Mouse (Mus musculus) hindbrain, embryonic 14.5 days (tissue): Measurements from ENCODE around the gene Adgrl3. TPM values are rescaled to one million over a fixed set of nuclear protein-coding genes. Genes with fewer than 3 reads are reported as not detected.
"Not testable (repeated sequence)": the region's sequence is repeated elsewhere in the genome, so short reads cannot be mapped to it uniquely, and the experiment has no call there.

Experiments
- ATAC-seq: fragments of 200-750 bp; cut with Nextera tagmentation; 2 replicates; pipeline ENCODE4 v1.8.0; 2017; ENCODE audit warnings: moderate number of reproducible peaks, mild to moderate bottlenecking, moderate TSS enrichment, moderate library complexity; ENCODE audit not compliant: low FRiP score
- DNase-seq: peaks from one replicate; pipeline ENCODE4 v3.0.0-alpha.2; 2015; ENCODE audit warnings: low spot score
- H3K27ac ChIP-seq: fragments of 300-500 bp; sonication (generic); 2 replicates; pipeline ENCODE4 v1.5.1; 2014; ENCODE audit warnings: mild to moderate bottlenecking, moderate library complexity
- H3K27me3 ChIP-seq: fragments of 300-500 bp; sonication (generic); 2 replicates; pipeline ENCODE4 v1.6.1; 2014; ENCODE audit warnings: mild to moderate bottlenecking, low read length, mixed read lengths; ENCODE audit not compliant: control insufficient read depth, insufficient read depth
- H3K36me3 ChIP-seq: fragments of 300-500 bp; sonication (generic); replicated peaks from 2 replicates; pipeline ENCODE4 v1.6.1; 2014; ENCODE audit not compliant: control insufficient read depth, insufficient read depth
- H3K4me1 ChIP-seq: fragments of 300-500 bp; sonication (generic); replicated peaks from 2 replicates; pipeline ENCODE4 v1.6.1; 2014; ENCODE audit warnings: antibody characterized with exemption, low read length, mixed read lengths; ENCODE audit not compliant: control insufficient read depth, insufficient read depth
- H3K4me2 ChIP-seq: fragments of 300-500 bp; sonication (generic); replicated peaks from 2 replicates; pipeline ENCODE4 v1.6.1; 2014; ENCODE audit warnings: mild to moderate bottlenecking, moderate library complexity
- H3K4me3 ChIP-seq: fragments of 300-500 bp; sonication (generic); replicated peaks from 2 replicates; pipeline ENCODE4 v1.5.1; 2014; ENCODE audit warnings: mild to moderate bottlenecking, low read length
- H3K9ac ChIP-seq: fragments of 300-500 bp; sonication (generic); 2 replicates; pipeline ENCODE4 v1.6.1; 2014
- H3K9me3 ChIP-seq: fragments of 300-500 bp; sonication (generic); 2 replicates; pipeline ENCODE4 v1.6.1; 2016; ENCODE audit warnings: low read length; ENCODE audit not compliant: control insufficient read depth
- WGBS: fragments of 180-500 bp; shearing (Covaris S2); extraction: QIAGEN DNeasy Blood & Tissue Kit; methylation state at CpG from one replicate; pipeline ENCODE4 v1.1.7; 2014; 5-methylcytosine and 5-hydroxymethylcytosine counted together
- polyA plus RNA-seq: library from polyadenylated mRNA; unstranded; fragments of >200 nt; fragmentation: Nextera tagmentation; extraction: Ambion mirVana; gene quantifications from 2 replicates; pipeline ENCODE4 v1.2.1, GENCODE M21; 2014

The Adgrl3 gene
- polyA plus RNA-seq, 1 experiment from 2014 or later = 77.7 TPM

- Histone ChIP-seq H3K4me3 (no peak overlapping the region), H3K27ac (no peak overlapping the region), H3K36me3 (no peaks in the 10 kb centered on the region), H3K4me1 (peaks cover 5% of the 10 kb centered on the region; the same call in 1 of the 2 replicates), H3K4me2 (no peak overlapping the region), H3K9me3 (no peaks in the 10 kb centered on the region), H3K27me3 (no peaks in the 10 kb centered on the region), H3K9ac (no peak overlapping the region)
- no peak for DNase-seq
- no peak for ATAC-seq
- 84% methylated on average over 2 of the region's 2 CpGs for whole genome bisulfite sequencing
Measured at GRCm38 (mm10) chr5:81525326-81525725, 505.4 kb downstream of the Adgrl3 start.

GRCm38 (mm10) chr5:81531639-81532038 is 511.7 kb downstream of the Adgrl3 start:
- Histone ChIP-seq H3K27ac (no peak overlapping the region), H3K9me3 (no peaks in the 10 kb centered on the region), H3K4me3 (no peak overlapping the region), H3K4me2 (no peak overlapping the region), H3K36me3 (no peaks in the 10 kb centered on the region), H3K27me3 (no peaks in the 10 kb centered on the region), H3K9ac (no peak overlapping the region), H3K4me1 (peaks cover 8% of the 10 kb centered on the region)
- DNase-seq (no peak), ATAC-seq (no peak)
- WGBS = 85% methylated on average over 4 of the region's 4 CpGs

GRCm38 (mm10) chr5:81550211-81550610 is 530.3 kb downstream of the Adgrl3 start:
- Histone ChIP-seq H3K4me1 (no peaks in the 10 kb centered on the region), H3K27me3 (no peaks in the 10 kb centered on the region), H3K36me3 (no peaks in the 10 kb centered on the region), H3K9me3 (no peaks in the 10 kb centered on the region), H3K27ac (no peak overlapping the region), H3K9ac (no peak overlapping the region), H3K4me2 (no peak overlapping the region), H3K4me3 (no peak overlapping the region)
- ATAC-seq = no peak
- no peak for DNase-seq

GRCm38 (mm10) chr5:81555149-81555548 is 535.2 kb downstream of the Adgrl3 start:
- WGBS = 65% methylated on average over 2 of the region's 2 CpGs
- H3K27ac ChIP-seq = not testable (repeated sequence)
- peak; percentile 57; the same call in 1 of the 2 replicates for ATAC-seq

GRCm38 (mm10) chr5:81556008-81556407 is 536.1 kb downstream of the Adgrl3 start:
- no peak for ATAC-seq

More at GRCm38 (mm10) chr5:81555149-81555548, 535.2 kb downstream of the Adgrl3 start:
- not testable (repeated sequence) for H3K4me2 ChIP-seq, DNase-seq, H3K4me3 ChIP-seq, H3K9ac ChIP-seq, H3K9me3 ChIP-seq, H3K36me3 ChIP-seq, H3K27me3 ChIP-seq, H3K4me1 ChIP-seq

GRCm38 (mm10) chr5:81558965-81559364 is 539.0 kb downstream of the Adgrl3 start:
- Histone ChIP-seq H3K27me3 (no peaks in the 10 kb centered on the region), H3K9me3 (no peaks in the 10 kb centered on the region), H3K36me3 (no peaks in the 10 kb centered on the region), H3K4me2 (no peak overlapping the region), H3K4me1 (no peaks in the 10 kb centered on the region), H3K4me3 (no peak overlapping the region), H3K9ac (no peak overlapping the region), H3K27ac (no peak overlapping the region)
- ATAC-seq = no peak
- DNase-seq = no peak
- 77% methylated on average over 6 of the region's 6 CpGs for WGBS

More at GRCm38 (mm10) chr5:81556008-81556407, 536.1 kb downstream of the Adgrl3 start:
- WGBS = 70% methylated on average over 8 of the region's 8 CpGs
- H3K9me3 ChIP-seq = no peaks in the 10 kb centered on the region
- no peaks in the 10 kb centered on the region for H3K4me1 ChIP-seq
- no peaks in the 10 kb centered on the region for H3K27me3 ChIP-seq
- no peaks in the 10 kb centered on the region for H3K36me3 ChIP-seq
- no peak overlapping the region for H3K27ac ChIP-seq
- H3K9ac ChIP-seq = no peak overlapping the region
- no peak for DNase-seq
- no peak overlapping the region for H3K4me2 ChIP-seq
- no peak overlapping the region for H3K4me3 ChIP-seq

- Histone ChIP-seq H3K4me1 (no peaks in the 10 kb centered on the region), H3K9me3 (no peaks in the 10 kb centered on the region), H3K9ac (no peak overlapping the region), H3K27me3 (no peaks in the 10 kb centered on the region), H3K4me3 (no peak overlapping the region), H3K36me3 (no peaks in the 10 kb centered on the region), H3K27ac (no peak overlapping the region), H3K4me2 (no peak overlapping the region)
- ATAC-seq (no peak), DNase-seq (no peak)
- 66% methylated on average over 1 of the region's 1 CpGs for WGBS
Measured at GRCm38 (mm10) chr5:81564294-81564693, 544.4 kb downstream of the Adgrl3 start.

- no peak overlapping the region for H3K4me2 ChIP-seq
- H3K27me3 ChIP-seq = no peaks in the 10 kb centered on the region
- WGBS = 89% methylated on average over 1 of the region's 1 CpGs
- H3K27ac ChIP-seq = no peak overlapping the region
- H3K4me3 ChIP-seq = no peak overlapping the region
- H3K9ac ChIP-seq = no peak overlapping the region
- H3K9me3 ChIP-seq = no peaks in the 10 kb centered on the region
- no peak for DNase-seq
- ATAC-seq = no peak
- H3K36me3 ChIP-seq = no peaks in the 10 kb centered on the region
- no peaks in the 10 kb centered on the region for H3K4me1 ChIP-seq
Measured at GRCm38 (mm10) chr5:81566577-81566976, 546.6 kb downstream of the Adgrl3 start.

- ATAC-seq = no peak
- Histone ChIP-seq H3K4me3 (no peak overlapping the region), H3K9ac (no peak overlapping the region), H3K9me3 (no peaks in the 10 kb centered on the region), H3K27ac (no peak overlapping the region), H3K4me2 (no peak overlapping the region), H3K36me3 (no peaks in the 10 kb centered on the region), H3K4me1 (no peaks in the 10 kb centered on the region), H3K27me3 (no peaks in the 10 kb centered on the region)
- no peak for DNase-seq
- WGBS = 86% methylated on average over 1 of the region's 1 CpGs
Measured at GRCm38 (mm10) chr5:81568743-81569142, 548.8 kb downstream of the Adgrl3 start.

GRCm38 (mm10) chr5:81582886-81583285 is 562.9 kb downstream of the Adgrl3 start:
- no peaks in the 10 kb centered on the region for H3K9me3 ChIP-seq
- no peaks in the 10 kb centered on the region for H3K4me1 ChIP-seq
- DNase-seq (no peak), ATAC-seq (no peak)
- WGBS = 69% methylated on average over 5 of the region's 5 CpGs
- no peaks in the 10 kb centered on the region for H3K36me3 ChIP-seq
- H3K4me2 ChIP-seq = no peak overlapping the region
- H3K9ac ChIP-seq = no peak overlapping the region
- H3K27me3 ChIP-seq = no peaks in the 10 kb centered on the region
- no peak overlapping the region for H3K27ac ChIP-seq
- no peak overlapping the region for H3K4me3 ChIP-seq
